Mouse (Mus musculus): ENCODE measurements around the gene Jkamp.

GRCm38 (mm10) chr12:72041238-72041637 is 44.2 kb upstream of the Jkamp start:
- no peak for TF ChIP-seq EP300 (IDR thresholded peaks at IDR 0.05; ENCODE audit: insufficient read depth, low read depth, low read length)
- no peak for TF ChIP-seq CTCF (IDR thresholded peaks at IDR 0.05)

Data from heart, adult 2 months (tissue).